Mouse (Mus musculus) NIH3T3 (cell line): Measurements from ENCODE around the gene Arhgap19.
A peak's percentile ranks its signal among the peaks of the same experiment; 100 is the strongest.

ENCODE experiments used
- DNase-seq: peaks from one replicate; pipeline ENCODE4 v3.0.0-alpha.2; 2012; ENCODE audit warnings: low read depth

Gene Arhgap19

DNA sequence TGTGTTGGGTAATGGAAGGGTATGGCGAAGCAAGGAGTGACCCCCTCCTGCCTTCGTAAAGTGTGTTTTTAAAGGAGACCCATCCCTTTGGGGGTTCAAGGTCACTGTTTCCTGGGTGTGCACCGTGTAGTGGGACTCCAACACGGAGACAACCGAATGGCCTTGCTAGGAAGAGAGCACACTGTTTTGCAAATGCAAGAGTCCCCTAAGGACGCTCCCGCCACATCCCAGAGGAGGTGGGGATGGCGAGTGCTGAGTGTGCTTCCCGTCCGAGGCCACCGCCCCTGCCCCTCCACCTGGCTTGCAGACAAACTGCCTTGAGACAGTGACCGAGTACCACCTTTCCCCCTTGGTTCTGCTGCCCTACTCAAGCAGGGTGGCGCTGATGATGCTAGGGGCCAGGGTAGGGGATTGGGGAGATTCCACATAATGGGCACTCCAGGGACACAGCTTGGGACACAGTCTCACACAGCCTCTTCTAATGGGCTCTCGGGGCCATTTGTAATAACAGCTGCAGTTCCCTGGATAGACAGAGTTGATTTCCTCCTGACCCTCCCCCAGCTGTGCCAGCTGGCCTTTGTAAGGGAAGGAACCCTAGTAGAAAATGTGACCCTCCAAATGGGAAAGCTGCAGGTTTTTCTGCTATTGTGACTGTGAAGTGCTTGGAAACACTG, 30.0 kb upstream of the Arhgap19 start:
- DNase-seq: no peak

DNA sequence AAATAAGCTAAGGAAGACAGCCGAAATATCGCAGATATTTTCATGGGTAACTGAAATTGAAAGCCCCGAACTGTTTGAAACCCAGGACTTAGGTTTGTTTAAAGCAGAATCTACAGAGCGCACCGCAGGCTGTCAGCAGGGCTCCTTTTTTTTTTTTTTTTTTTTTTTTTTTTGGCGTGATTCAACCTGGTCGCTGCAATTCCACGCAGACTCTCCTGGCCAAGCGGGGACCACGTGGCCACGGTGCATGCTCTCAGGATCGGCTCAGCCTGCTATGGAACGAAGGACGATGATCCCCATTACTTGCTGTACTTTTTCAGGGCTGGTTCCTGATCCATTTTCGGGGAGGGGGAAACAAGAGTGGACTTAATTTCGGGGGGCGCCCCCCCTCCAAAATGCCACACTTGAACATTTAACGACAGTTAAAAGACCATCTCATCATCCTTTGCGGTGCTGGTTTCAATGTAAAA, 29.3 kb upstream of the Arhgap19 start:
- no peak for DNase-seq

DNA sequence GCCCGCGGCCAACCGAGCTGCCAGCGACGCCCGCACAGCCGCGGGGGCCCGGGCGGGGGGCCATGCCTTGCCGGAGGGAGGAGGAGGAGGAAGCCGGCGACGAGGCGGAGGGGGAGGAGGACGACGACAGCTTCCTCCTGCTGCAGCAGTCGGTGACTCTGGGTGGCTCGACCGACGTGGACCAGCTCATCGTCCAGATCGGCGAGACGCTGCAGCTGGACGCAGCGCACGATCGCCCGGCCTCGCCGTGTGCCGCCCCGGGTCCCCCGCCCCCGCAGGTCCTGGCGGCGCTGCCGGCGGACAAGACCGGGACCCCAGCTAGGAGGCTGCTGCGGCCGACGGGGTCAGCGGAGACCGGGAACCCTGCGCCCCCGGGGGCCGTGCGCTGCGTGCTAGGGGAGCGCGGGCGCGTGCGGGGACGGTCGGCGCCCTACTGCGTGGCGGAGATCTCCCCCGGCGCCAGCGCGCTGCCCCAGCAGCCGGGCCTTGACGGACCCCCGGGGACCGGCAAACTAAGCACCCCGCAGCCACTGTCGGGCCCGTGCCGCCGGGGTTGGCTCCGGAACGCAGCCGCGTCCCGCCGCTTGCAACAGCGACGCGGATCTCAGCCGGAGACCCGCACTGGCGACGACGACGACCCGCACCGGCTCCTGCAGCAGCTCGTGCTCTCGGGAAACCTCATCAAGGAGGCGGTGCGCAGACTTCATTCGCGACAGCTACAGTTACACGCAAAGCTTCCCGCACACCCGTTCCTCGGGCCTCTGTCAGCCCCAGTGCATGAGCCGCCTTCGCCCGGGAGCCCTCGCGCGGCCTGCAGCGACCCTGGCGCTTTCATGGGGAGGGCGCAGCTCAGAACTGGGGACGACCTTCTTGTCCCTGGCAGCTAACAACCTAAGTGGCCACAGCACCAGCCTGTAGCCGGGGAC, 28.5 kb upstream of the Arhgap19 start:
- DNase-seq: no peak

DNA sequence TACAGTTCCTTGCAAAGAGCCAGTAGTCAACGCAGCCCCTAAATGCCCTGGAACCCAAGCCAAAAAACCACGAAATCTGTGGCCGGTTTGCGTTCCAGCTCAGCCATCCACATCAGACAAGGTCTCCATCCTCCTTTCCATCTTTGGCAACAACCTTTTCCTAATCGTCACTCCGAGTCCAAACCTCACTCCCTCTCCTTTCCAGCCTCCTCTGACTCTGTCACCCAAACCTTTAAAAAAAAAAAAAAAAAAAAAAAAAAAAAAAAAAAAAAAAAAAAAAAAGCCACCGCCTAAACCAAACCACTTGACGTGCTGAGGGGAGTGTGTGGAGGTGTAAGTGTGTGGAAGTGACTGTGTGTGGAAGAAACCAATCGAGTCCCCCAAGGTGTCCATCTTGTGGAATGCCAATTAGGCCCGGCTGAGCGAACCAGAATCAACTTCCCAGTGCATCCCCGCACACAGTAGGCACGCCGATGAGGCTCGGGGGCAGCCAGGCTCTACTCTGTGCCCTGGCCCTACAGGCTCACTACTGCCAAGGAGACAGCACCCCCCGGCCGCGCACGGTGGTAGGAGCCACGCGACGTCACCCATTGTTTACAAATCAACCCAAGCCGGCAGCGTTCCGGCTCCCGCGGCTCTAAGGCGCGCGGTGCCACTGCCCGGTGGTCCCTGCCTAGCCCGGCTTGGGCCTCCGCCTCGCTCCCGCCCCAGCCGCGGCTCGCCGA, 27.7 kb upstream of the Arhgap19 start, which contains the start of gene Frat1:
Gene Frat1 (plus strand): TSS at position 590 of the 725 bp plus-strand sequence.
- peak; percentile 65 for DNase-seq

DNA sequence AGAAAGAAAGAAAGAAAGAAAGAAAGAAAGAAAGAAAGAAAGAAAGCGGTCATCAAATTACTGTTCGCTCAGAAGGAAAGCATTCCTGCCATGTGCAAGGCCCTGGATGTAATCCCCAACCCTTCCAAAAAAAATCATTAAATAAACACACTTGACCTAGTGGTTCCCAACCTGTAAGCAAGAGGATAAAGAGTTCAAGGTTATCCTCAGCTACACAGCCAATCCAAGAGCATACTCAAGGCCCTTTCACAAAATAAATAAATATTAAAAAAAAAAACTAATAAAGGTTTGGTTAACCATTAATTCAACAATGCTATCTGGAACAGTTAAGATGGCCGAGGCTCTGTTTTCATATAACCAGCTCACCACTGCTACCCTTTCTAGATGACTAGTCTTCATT, 27.1 kb upstream of the Arhgap19 start:
- no peak for DNase-seq

DNA sequence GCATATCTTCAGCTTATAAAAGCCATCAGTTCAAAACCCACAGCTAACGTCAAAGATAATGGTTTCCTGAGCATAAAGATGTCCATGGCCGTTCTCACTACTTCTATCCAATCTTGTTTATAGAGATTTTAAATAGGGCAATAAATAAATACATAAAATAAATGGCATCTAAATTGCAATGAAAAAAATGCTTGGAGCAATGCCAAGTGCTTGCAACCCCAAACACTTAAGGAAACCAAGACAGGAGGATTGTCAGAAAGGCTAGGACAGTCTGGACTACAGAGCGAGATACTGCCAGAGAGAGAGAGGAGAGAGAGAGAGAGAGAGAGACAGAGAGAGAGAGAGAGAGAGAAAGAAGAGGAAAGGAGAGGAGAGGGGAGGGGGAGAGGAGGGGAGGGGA, 24.7 kb upstream of the Arhgap19 start:
- no peak for DNase-seq

DNA sequence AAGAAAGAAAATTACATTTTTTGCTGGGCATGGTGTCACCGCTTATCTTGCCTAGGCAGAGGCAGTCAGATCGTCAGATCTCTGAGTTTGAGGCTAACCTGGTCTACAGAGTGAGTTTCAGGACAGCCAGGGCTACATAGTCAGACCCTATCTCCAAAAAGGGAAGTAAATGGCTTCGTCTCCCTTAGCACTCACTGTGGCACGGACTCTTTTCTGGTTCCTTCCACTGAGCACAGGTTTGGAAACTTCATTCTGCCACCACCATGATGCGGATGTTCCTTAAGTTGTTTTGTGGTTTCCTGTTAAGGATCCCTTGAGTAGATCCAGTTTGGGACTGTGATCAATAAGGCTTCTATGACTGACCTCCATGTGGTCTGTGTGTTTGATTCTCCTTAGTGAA, 23.1 kb upstream of the Arhgap19 start:
- DNase-seq: no peak

DNA sequence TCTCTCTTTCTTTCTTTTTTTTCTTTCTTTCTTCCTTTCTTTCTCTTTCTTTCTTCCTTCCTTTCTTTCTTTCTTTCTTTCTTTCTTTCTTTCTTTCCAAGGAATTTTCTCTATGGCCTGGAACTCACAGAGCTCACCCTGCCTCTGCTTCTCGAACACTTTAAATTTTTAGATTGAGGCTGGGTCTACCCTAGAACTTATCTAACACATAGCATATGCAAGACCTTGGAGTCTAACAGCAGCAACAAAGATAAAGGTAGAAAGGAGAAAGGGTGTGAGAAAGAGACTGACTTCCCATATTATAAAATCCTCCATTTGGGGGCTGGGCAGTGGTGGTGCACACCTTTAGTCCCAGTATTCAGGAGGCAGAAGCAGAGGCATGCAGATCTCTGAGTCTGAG, 20.7 kb upstream of the Arhgap19 start:
- no peak for DNase-seq

DNA sequence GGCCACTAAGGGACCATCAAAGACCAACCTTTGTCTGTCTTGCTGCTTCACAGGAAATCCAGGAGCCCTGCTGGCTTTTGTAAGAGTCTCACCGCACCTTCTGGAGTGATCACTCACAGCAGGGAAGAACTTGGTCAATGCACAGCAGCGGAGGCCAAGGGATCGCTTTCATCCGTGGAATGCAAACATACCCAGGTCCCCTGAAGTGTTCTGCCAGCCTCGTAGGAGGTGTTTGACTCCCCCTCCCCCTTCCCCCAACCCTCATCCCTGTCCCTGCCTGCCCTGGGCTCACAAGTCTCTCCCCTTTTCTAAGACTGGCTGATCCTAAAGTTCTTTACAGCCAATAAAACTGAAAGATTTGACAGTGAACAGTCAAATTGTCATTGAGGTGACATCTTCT, 19.6 kb upstream of the Arhgap19 start:
- no peak for DNase-seq

DNA sequence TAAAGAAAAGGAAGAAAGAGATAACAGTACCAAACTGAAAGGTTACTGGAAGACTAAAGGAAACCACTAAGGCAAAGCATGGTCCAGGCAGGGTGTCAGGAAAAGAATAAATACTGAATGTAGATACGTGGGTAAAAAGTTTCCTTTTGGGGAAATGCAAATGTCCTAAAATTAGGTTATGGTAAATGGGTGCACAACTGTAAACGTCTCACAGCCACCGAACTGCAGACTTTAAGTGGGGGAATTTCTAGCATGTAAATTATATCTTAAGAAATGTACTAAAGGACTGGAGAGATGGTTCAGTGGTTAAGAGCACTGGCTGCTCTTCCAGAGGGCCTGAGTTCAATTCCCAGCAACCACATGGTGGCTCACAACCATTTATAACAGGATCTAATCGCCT, 16.9 kb upstream of the Arhgap19 start:
- DNase-seq: no peak

DNA sequence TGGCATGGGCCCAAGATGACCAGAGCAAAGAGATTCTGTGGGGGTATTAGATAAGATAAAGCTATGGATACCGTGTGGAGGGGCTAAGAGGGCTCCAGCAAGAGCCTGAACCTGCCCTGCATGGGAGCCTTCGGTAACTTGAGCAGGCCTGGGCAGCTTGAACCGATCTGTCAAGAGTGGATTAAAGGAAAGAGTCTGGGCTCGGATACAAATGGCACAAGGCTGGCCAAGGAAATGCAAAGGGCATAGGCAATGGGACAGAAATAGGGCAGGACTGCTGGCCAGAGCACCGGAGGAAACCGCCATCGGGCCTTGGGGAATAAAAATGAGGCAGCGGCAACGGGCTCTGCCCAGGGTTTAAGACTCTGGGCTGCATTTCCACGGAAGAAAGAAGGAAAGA, 15.5 kb upstream of the Arhgap19 start:
- peak; percentile 21 for DNase-seq

DNA sequence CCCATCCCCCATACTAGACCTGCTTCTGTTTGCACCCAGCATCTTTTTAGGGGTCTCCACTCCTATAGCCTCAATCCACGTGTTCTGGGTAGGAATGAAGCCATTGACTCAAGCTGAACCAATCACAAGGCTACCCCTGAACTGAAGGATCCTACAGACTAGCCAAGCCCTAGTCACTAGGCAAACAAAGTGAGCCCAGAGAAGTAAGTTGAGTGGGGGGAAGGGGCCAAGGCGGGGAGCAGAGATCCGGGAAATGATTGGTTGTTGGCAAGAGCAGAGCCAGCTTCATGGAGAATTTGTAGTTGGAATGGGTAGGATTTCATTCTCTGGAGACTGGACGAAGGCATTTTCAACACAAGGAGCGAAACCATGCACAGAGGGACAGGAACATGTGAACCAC, 15.1 kb upstream of the Arhgap19 start:
- peak; percentile 44 for DNase-seq

DNA sequence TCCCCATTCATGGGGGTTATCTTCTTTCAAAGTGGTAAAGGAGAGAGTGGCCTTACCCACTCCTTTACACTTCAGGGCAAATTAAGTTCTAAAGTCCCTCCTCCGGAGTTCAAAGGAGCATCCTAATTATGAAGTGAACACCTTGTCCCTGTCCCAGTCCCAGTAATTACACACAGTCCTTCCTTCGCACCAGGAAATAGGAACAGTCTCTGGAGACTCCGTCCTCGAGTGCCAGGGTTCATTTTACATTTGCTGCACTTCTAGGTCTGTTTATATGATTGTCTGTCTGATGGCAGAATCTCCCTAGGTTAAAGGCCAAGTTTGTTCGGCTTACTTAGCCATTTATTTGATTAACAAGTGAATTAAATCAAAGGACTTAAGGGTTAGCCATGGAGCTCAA, 14.6 kb upstream of the Arhgap19 start:
- no peak for DNase-seq

DNA sequence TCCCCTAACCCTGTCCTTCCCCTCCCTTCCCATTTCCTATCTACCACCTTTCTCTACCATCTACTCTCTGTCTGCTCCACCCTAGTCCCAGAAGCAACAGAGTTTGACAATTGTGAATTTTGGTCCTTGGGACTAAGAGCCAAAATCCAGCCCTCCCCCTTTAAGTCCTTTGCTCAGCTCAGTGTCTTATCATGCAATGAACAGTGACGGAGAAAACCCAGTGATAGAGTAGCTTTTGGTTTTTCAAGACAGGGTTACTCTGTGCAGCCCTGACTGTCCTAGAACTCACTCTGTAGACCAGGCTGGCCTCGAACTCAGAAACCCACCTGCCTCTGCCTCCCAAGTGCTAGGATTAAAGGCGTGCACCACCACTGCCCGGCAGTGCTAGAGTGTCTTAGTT, 11.5 kb upstream of the Arhgap19 start:
- DNase-seq: no peak

DNA sequence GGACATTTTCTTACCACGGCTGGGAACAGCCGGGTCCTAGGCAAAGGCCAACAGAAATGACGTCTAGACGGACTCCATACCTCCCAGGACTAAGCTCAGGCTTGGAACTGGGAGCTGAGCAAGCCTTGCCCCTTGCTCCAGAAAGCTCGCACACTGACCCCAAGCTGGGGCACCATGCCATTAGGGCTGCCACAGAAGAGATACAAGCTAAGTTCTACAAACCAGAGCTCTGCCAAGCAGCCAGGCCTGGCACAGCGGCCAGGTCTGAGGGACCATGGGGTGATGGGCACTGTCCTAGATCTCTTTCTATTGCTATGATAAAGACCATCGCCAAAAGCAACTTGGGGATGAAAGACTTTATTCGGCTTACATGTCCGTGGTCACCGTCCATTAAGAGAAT, 10.7 kb upstream of the Arhgap19 start:
- no peak for DNase-seq

DNA sequence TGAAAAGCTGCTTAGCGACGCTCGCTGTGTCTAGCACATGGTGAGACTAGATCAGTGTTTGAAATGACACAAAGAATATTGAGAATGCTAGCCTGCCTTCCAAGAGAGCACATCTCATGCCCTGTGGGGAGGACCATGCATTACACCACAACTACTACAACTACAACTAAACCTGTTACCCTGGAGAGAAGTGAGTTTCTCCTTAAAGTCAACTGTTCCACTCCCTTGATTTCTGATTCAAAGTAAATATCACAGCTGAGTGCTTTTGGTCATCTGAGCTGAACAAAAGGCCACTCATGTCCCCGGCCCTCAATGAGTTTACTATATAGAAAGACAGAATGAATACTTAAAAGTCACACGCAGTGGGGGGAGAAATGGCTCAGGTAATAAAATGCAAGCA, 8.2 kb upstream of the Arhgap19 start:
- DNase-seq: no peak

DNA sequence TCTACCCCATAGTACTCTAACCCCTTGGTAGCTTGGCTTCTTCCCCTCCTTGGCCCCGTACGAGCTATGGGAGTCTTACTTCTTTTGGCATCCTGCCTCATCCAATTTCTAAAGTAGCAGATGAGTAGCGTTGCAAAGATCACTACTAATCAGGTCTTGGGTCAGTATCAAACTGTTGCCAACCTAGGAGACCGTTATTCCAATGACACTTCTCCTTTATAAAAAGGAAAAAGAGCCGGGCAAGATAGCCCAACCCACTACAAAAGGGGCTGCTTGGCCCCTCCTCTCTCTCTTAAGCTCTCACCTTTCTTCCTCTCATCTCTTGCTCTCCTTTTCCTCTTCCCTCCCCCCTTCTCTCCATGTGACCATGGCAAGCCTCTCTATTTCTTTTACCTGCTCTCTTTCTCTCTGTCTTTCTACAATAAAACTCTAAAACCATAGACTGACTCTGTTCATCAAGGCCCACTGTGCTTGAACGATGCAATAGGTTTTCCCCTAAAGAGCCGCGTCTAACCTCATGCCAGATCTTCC, 6.3 kb upstream of the Arhgap19 start:
- no peak for DNase-seq

DNA sequence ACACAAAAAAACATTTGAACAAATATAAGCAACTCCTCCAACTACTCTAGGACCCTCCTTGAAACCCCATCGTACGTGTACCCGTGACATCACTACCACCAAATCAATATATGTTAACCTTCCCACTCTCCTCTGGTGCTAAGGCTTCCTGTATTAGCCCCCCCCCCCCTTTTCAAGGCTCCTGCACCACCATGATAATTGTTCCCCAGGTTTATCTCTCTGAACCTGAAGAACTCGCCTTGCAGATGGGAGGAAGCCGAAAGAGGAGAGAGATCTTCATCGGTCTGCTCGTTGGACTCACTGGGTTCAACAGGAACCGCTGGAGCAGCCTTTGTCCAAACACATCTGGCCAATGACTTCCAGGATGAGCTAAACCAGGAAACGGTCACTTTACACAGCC, 5.7 kb upstream of the Arhgap19 start:
- DNase-seq: no peak

DNA sequence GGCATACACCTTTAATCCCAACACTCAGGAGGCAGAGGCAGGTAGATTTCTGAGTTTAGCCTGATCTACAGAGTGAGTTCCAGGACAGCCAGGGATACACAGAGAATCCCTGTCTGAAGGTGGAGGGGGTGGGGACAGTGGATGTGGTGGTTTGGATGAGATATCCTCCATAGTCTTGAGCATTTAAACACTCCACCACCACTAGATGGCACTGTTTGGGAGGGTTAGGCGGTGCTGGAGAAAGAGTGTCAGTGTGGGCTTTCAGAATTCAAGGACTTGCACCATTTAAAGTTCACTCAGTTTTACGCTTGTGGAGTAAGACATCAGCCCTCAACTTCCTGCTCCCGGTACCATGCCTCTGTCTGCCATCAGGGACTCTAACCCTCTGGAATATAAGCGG, 4.0 kb upstream of the Arhgap19 start:
- peak; percentile 42 for DNase-seq

DNA sequence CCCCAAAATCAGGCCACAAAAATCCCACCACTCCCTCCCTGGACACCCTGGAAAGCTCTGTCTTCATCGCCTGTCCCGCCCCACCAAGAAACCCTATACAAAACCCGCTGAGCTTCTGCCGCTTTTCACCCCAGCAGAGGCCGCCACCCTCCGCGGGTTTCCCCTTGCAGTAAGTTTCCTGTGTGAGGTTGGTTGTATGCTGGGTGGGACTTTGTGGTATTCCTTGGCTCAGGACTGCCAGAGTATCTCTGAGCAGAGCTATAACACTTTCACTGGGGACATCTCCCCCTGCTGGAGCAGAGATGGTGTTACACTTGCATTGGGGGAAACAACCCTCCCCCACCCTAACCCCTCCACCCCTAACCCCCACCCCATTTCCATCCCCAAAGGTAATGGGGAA, 1.5 kb upstream of the Arhgap19 start:
- DNase-seq: peak; percentile 24

DNA sequence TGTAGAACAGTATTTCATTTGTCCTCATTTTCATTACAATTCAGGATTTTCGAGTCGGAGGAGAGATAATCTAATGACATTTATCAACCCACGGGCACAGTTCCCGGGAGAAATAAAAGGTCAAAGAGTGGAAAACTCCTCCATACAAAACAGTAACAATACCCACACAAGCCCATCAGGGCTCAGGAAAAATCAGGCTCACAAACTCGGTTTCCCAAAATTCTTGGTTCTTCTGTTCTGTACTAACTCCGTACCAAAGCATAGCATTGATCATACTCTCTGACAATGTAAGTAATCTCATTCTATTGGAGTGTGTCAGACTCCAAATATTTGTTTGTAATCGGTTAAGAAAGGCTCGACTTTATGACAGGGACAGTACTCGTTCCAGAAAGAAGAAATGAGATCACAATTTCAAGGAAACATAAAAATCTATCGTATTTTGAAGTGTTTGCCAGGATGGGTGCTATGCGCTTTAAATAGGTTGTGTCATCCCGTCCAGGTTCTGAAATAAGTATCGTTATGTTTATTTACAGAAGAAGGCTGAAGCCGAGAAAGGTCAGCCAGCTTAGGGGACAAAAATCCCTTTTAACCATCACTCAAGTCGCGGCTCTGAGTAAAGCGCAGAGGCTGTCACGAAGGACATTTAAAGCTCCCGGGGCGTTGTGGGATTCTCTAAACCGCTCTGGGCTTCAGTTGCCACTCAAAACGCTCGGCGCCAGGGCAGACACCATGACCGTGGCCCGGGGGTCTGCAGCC, 683 bp downstream of the Arhgap19 start:
- DNase-seq: no peak

DNA sequence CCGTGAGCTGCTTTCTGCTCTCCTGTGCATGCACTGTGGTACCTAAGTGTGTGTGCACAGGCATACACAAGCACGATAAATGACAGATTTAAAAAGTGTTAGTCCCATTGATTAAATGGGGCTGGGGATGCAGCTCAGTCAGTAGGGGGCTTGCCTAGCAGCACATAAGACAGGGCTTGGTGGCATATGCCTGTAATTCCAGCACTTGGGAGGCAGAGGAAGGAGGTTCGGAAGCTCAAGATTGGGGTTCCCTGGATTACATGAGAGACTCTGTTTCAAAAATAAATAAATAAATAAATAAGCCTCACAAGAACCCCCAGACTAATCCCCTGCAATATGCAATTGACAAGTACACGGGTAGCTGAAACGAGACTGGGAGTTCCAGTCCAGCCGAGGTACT, 1.4 kb downstream of the Arhgap19 start:
- no peak for DNase-seq
